Mouse (Mus musculus): ENCODE measurements around the gene Rnf10. TPM values are rescaled to one million over a fixed set of nuclear protein-coding genes. Genes with fewer than 3 reads are reported as not detected.

Rnf10 gene
- polyA plus RNA-seq, 1 experiment from 2014 or later: 64.9 TPM

- Histone ChIP-seq H3K4me3 (ENCODE audit: low read depth, low read length) (no peak overlapping the region), H3K9me3 (ENCODE audit: control insufficient read depth) (no peaks in the 10 kb centered on the region), H3K27me3 (replicated peaks; ENCODE audit: control insufficient read depth, insufficient read depth, low read length) (no peaks in the 10 kb centered on the region), H3K27ac (ENCODE audit: low read depth, low read length) (no peak overlapping the region), H3K36me3 (ENCODE audit: control insufficient read depth, insufficient read depth) (no peaks in the 10 kb centered on the region), H3K4me1 (replicated peaks; ENCODE audit: control insufficient read depth, insufficient read depth, low read length) (no peaks in the 10 kb centered on the region), H3K4me2 (replicated peaks; ENCODE audit: low read depth) (no peak overlapping the region), H3K9ac (ENCODE audit: low read depth, low read length) (no peak overlapping the region)
- TF ChIP-seq CTCF (IDR thresholded peaks at IDR 0.05; ENCODE audit: low read depth): no peak
- ATAC-seq: no peak
- WGBS: 81% methylated on average over 6 of the region's 6 CpGs
These were observed 38.2 kb downstream of the Rnf10 start for GRCm38 (mm10) chr5:115234519-115234918.

GRCm38 (mm10) chr5:115233031-115233780 lies 39.5 kb downstream of the Rnf10 start:
- H3K27ac ChIP-seq (ENCODE audit: low read depth, low read length): no peak overlapping the region
- H3K27me3 ChIP-seq (replicated peaks; ENCODE audit: control insufficient read depth, insufficient read depth, low read length): no peaks in the 10 kb centered on the region

GRCm38 (mm10) chr5:115232516-115232915 lies 40.2 kb downstream of the Rnf10 start:
- H3K9ac ChIP-seq (ENCODE audit: low read depth, low read length): no peak overlapping the region
- no peak overlapping the region for H3K4me2 ChIP-seq (replicated peaks; ENCODE audit: low read depth)
- H3K4me3 ChIP-seq (ENCODE audit: low read depth, low read length): no peak overlapping the region
- TF ChIP-seq CTCF (IDR thresholded peaks at IDR 0.05; ENCODE audit: low read depth): no peak
- H3K4me1 ChIP-seq (replicated peaks; ENCODE audit: control insufficient read depth, insufficient read depth, low read length): no peaks in the 10 kb centered on the region
- WGBS: 44% methylated on average over 6 of the region's 6 CpGs
- no peaks in the 10 kb centered on the region for H3K9me3 ChIP-seq (ENCODE audit: control insufficient read depth)
- H3K27me3 ChIP-seq (replicated peaks; ENCODE audit: control insufficient read depth, insufficient read depth, low read length): no peaks in the 10 kb centered on the region
- no peak overlapping the region for H3K27ac ChIP-seq (ENCODE audit: low read depth, low read length)
- ATAC-seq: no peak
- H3K36me3 ChIP-seq (ENCODE audit: control insufficient read depth, insufficient read depth): no peaks in the 10 kb centered on the region

More at GRCm38 (mm10) chr5:115233031-115233780, 39.5 kb downstream of the Rnf10 start:
- H3K4me3 ChIP-seq (ENCODE audit: low read depth, low read length): no peak overlapping the region
- no peak overlapping the region for H3K9ac ChIP-seq (ENCODE audit: low read depth, low read length)
- WGBS: 88% methylated on average over 14 of the region's 14 CpGs
- no peak overlapping the region for H3K4me2 ChIP-seq (replicated peaks; ENCODE audit: low read depth)
- no peak for TF ChIP-seq CTCF (IDR thresholded peaks at IDR 0.05; ENCODE audit: low read depth)
- no peaks in the 10 kb centered on the region for H3K9me3 ChIP-seq (ENCODE audit: control insufficient read depth)
- no peaks in the 10 kb centered on the region for H3K36me3 ChIP-seq (ENCODE audit: control insufficient read depth, insufficient read depth)
- ATAC-seq: no peak
- H3K4me1 ChIP-seq (replicated peaks; ENCODE audit: control insufficient read depth, insufficient read depth, low read length): no peaks in the 10 kb centered on the region

- no peaks in the 10 kb centered on the region for H3K4me1 ChIP-seq (replicated peaks; ENCODE audit: control insufficient read depth, insufficient read depth, low read length)
- no peak for ATAC-seq
- H3K4me2 ChIP-seq (replicated peaks; ENCODE audit: low read depth): no peak overlapping the region
- H3K4me3 ChIP-seq (ENCODE audit: low read depth, low read length): no peak overlapping the region
- no peak overlapping the region for H3K9ac ChIP-seq (ENCODE audit: low read depth, low read length)
- WGBS: 49% methylated on average over 16 of the region's 16 CpGs
- H3K27ac ChIP-seq (ENCODE audit: low read depth, low read length): no peak overlapping the region
- no peaks in the 10 kb centered on the region for H3K9me3 ChIP-seq (ENCODE audit: control insufficient read depth)
- no peaks in the 10 kb centered on the region for H3K27me3 ChIP-seq (replicated peaks; ENCODE audit: control insufficient read depth, insufficient read depth, low read length)
- H3K36me3 ChIP-seq (ENCODE audit: control insufficient read depth, insufficient read depth): no peaks in the 10 kb centered on the region
- TF ChIP-seq CTCF (IDR thresholded peaks at IDR 0.05; ENCODE audit: low read depth): no peak
These were observed 41.1 kb downstream of the Rnf10 start for GRCm38 (mm10) chr5:115231552-115232120.

GRCm38 (mm10) chr5:115230830-115231551 lies 41.7 kb downstream of the Rnf10 start:
- no peak overlapping the region for H3K27ac ChIP-seq (ENCODE audit: low read depth, low read length)
- H3K9me3 ChIP-seq (ENCODE audit: control insufficient read depth): no peaks in the 10 kb centered on the region
- no peaks in the 10 kb centered on the region for H3K4me1 ChIP-seq (replicated peaks; ENCODE audit: control insufficient read depth, insufficient read depth, low read length)
- no peak for ATAC-seq
- no peaks in the 10 kb centered on the region for H3K36me3 ChIP-seq (ENCODE audit: control insufficient read depth, insufficient read depth)
- H3K9ac ChIP-seq (ENCODE audit: low read depth, low read length): no peak overlapping the region
- H3K27me3 ChIP-seq (replicated peaks; ENCODE audit: control insufficient read depth, insufficient read depth, low read length): no peaks in the 10 kb centered on the region
- WGBS: 66% methylated on average over 15 of the region's 15 CpGs
- H3K4me3 ChIP-seq (ENCODE audit: low read depth, low read length): no peak overlapping the region
- TF ChIP-seq CTCF (IDR thresholded peaks at IDR 0.05; ENCODE audit: low read depth): no peak
- no peak overlapping the region for H3K4me2 ChIP-seq (replicated peaks; ENCODE audit: low read depth)

GRCm38 (mm10) chr5:115222485-115222884 lies 50.2 kb downstream of the Rnf10 start:
- no peaks in the 10 kb centered on the region for H3K36me3 ChIP-seq (ENCODE audit: control insufficient read depth, insufficient read depth)
- H3K4me1 ChIP-seq (replicated peaks; ENCODE audit: control insufficient read depth, insufficient read depth, low read length): no peaks in the 10 kb centered on the region
- no peak for ATAC-seq
- H3K9me3 ChIP-seq (ENCODE audit: control insufficient read depth): no peaks in the 10 kb centered on the region
- no peak overlapping the region for H3K4me3 ChIP-seq (ENCODE audit: low read depth, low read length)
- peaks cover 12% of the 10 kb centered on the region; the same call in 1 of the 2 replicates for H3K27me3 ChIP-seq (replicated peaks; ENCODE audit: control insufficient read depth, insufficient read depth, low read length)
- H3K9ac ChIP-seq (ENCODE audit: low read depth, low read length): no peak overlapping the region
- 75% methylated on average over 3 of the region's 3 CpGs for WGBS
- peak; percentile 35 for TF ChIP-seq CTCF (IDR thresholded peaks at IDR 0.05; ENCODE audit: low read depth)
- H3K27ac ChIP-seq (ENCODE audit: low read depth, low read length): no peak overlapping the region
- no peak overlapping the region for H3K4me2 ChIP-seq (replicated peaks; ENCODE audit: low read depth)
